Mouse (Mus musculus) heart, adult 2 months (tissue): ENCODE results near the gene Msrb3.

Experiments used
- CTCF ChIP-seq: fragments of 200-600 bp; IDR thresholded peaks from 2 replicates; pipeline ENCODE4 v1.8.1; 2022; ENCODE audit warnings: antibody characterized with exemption, mild to moderate bottlenecking, moderate library complexity
- EP300 ChIP-seq: fragments of 200-500 bp; IDR thresholded peaks from 2 replicates; pipeline ENCODE4 v1.6.1; 2011; ENCODE audit warnings: low read depth, low read length, control low read depth; ENCODE audit not compliant: insufficient read depth
- POLR2A ChIP-seq: fragments of 200-500 bp; IDR thresholded peaks from 2 replicates; pipeline ENCODE4 v1.6.1; 2011; ENCODE audit warnings: mild to moderate bottlenecking, low read depth, low read length, control low read depth; ENCODE audit not compliant: insufficient read depth

GRCm38 (mm10) chr10:120890592-120890991, 8.3 kb downstream of the Msrb3 start:
- TF ChIP-seq EP300 (no peak), CTCF (no peak), POLR2A (no peak)
